Mouse (Mus musculus) E14TG2a.4 (cell line): ENCODE data around the gene Ptafr.

Source experiments
- CTCF ChIP-seq: conservative IDR thresholded peaks from 2 replicates; pipeline ENCODE4 v1.5.1; 2014; ENCODE audit warnings: low read length
- NANOG ChIP-seq: IDR thresholded peaks from 2 replicates; pipeline ENCODE4 v1.6.1; 2014; ENCODE audit warnings: borderline replicate concordance, low read length, mixed read lengths
- POU5F1 ChIP-seq: IDR thresholded peaks from 2 replicates; pipeline ENCODE4 v1.6.1; 2014; ENCODE audit warnings: low read length, borderline replicate concordance

GRCm38 (mm10) chr4:132524808-132525207, 39.1 kb upstream of the Ptafr start:
- TF ChIP-seq CTCF (no peak), NANOG (no peak), POU5F1 (no peak)
